In genomic region chr7:51041899-51042667, GRCm38 (mm10) we compare ENCODE assay signal across 20 mouse cellular contexts.
A peak's percentile ranks its signal among the peaks of the same experiment; 100 is the strongest.
DNase-seq lines count a peak whose midpoint lies in the region; ATAC-seq lines count a peak whose summit lies in the region.
"Had no signal": no experiment of that assay in that cellular context is flagged by ENCODE, and none has a peak within 500 bp of the region (broad histone marks: within the 10 kb centered on the region; RNA-seq: fewer than 3 reads in every experiment).

No protein-coding gene starts in this region.

- H3K4me3 ChIP-seq in forebrain, embryonic 13.5 days: no peak overlapping the region
- H3K4me3 ChIP-seq: embryonic facial prominence, embryonic 15.5 days; limb, embryonic 12.5 days; neural tube, embryonic 13.5 days had no signal

- H3K4me2 ChIP-seq in forebrain, embryonic 13.5 days: no peak overlapping the region
- H3K4me2 ChIP-seq: embryonic facial prominence, embryonic 15.5 days; heart, embryonic 11.5 days; limb, embryonic 12.5 days; neural tube, embryonic 13.5 days had no signal

- H3K4me1 ChIP-seq in forebrain, embryonic 13.5 days: no peaks in the 10 kb centered on the region
- H3K4me1 ChIP-seq: embryonic facial prominence, embryonic 15.5 days; limb, embryonic 12.5 days; neural tube, embryonic 13.5 days had no signal

- no peaks in the 10 kb centered on the region for H3K27me3 ChIP-seq in forebrain, embryonic 13.5 days
- H3K27me3 ChIP-seq: CH12.LX; embryonic facial prominence, embryonic 15.5 days; limb, embryonic 12.5 days; neural tube, embryonic 13.5 days had no signal

- WGBS in forebrain, embryonic 13.5 days: 55% methylated on average over 3 of the region's 3 CpGs

- peak; percentile 50; the same call in 1 of the 2 replicates for ATAC-seq in forebrain, embryonic 13.5 days

- H3K27ac ChIP-seq in forebrain, embryonic 13.5 days: no peak overlapping the region
- H3K27ac ChIP-seq: embryonic facial prominence, embryonic 15.5 days; limb, embryonic 12.5 days; neural tube, embryonic 13.5 days had no signal

- intact Hi-C loops in left cerebral cortex, postnatal 14 days (cut with DNase I): no loop called here
- intact Hi-C loops in left cerebral cortex, postnatal 25 days (cut with DNase I): no loop called here
- intact Hi-C loops in gastrocnemius, postnatal 36 days (cut with DNase I): no loop called here

- H3K9me3 ChIP-seq in forebrain, embryonic 13.5 days (replicated peaks): no peaks in the 10 kb centered on the region
- H3K9me3 ChIP-seq: embryonic facial prominence, embryonic 15.5 days; limb, embryonic 12.5 days; neural tube, embryonic 13.5 days had no signal

- H3K36me3 ChIP-seq in forebrain, embryonic 13.5 days (ENCODE audit: poor library complexity, severe bottlenecking): no peaks in the 10 kb centered on the region
- H3K36me3 ChIP-seq: embryonic facial prominence, embryonic 15.5 days; limb, embryonic 12.5 days; neural tube, embryonic 13.5 days had no signal

- H3K9ac ChIP-seq in forebrain, embryonic 13.5 days: no peak overlapping the region
- H3K9ac ChIP-seq: embryonic facial prominence, embryonic 15.5 days; limb, embryonic 12.5 days; neural tube, embryonic 13.5 days had no signal

- DNase-seq in embryo, embryonic 10.5 days (ENCODE audit: low spot score): peak; percentile 5
- no peak for DNase-seq in embryo, embryonic 9.5 days (ENCODE audit: extremely low spot score)
- DNase-seq in left cerebral cortex, postnatal 14 days (ENCODE audit: low spot score in 2 of 2): peak; percentile 1 to 2
- no peak for DNase-seq in left cerebral cortex, postnatal 25 days (ENCODE audit: low spot score in 2 of 2)
- DNase-seq in mesoderm, embryonic 11.5 days (ENCODE audit: low read depth, low spot score): peak; percentile 1
- DNase-seq in ovary, postnatal 10 days (ENCODE audit: low spot score): no peak
- no peak for DNase-seq in gastrocnemius, postnatal 36 days
- DNase-seq: adrenal gland, postnatal 25 days; cerebellum, postnatal 25 days; gastrocnemius, postnatal 14 days; heart, postnatal 4 days; kidney, adult 2 months; kidney, postnatal 36 days; lung, postnatal 36 days had no signal

Comparison
In these comparisons a context has a peak if more than half of its experiments do, and no peak if none do; other contexts are left out.
1. DNase-seq: peak in embryo, embryonic 10.5 days (single experiment), left cerebral cortex, postnatal 14 days (2 of 2) and mesoderm, embryonic 11.5 days (single experiment); none in embryo, embryonic 9.5 days (single experiment), left cerebral cortex, postnatal 25 days (0 of 2), ovary, postnatal 10 days (single experiment) and gastrocnemius, postnatal 36 days (0 of 2).